Mouse (Mus musculus) ES-Bruce4 (cell line): ENCODE results near the gene Ankrd52.

Source experiments
- CTCF ChIP-seq: IDR thresholded peaks from one replicate; pipeline ENCODE4 v1.8.1; 2011; ENCODE audit warnings: low read depth, low read length
- POLR2A ChIP-seq: IDR thresholded peaks from one replicate; pipeline ENCODE4 v1.8.1; 2011; ENCODE audit warnings: low read length; ENCODE audit not compliant: insufficient read depth

GRCm38 (mm10) chr10:128361836-128362235 is 15.1 kb upstream of the Ankrd52 start:
- no peak for TF ChIP-seq CTCF
- TF ChIP-seq POLR2A: no peak
